Mouse (Mus musculus): ENCODE measurements around the gene Eya2. TPM values are rescaled to one million over a fixed set of nuclear protein-coding genes. Genes with fewer than 3 reads are reported as not detected.

Gene Eya2
- total RNA-seq, 2 experiments from 2014 or later, result 1.3 to 1.9 TPM

GRCm38 (mm10) chr2:165717182-165718176 lies 122.6 kb downstream of the Eya2 start:
- DNase-seq, result peak in 1 of 2 experiments; percentile 24

- DNase-seq, result peak; percentile 25 to 57
Observed at GRCm38 (mm10) chr2:165719382-165719781, 124.5 kb downstream of the Eya2 start.

- DNase-seq, result no peak
Observed at GRCm38 (mm10) chr2:165721941-165722340, 127.1 kb downstream of the Eya2 start.

- no peak for DNase-seq
Observed at GRCm38 (mm10) chr2:165732552-165733238, 137.9 kb downstream of the Eya2 start.

- peak; percentile 63 to 80 for DNase-seq
Observed at GRCm38 (mm10) chr2:165733701-165734100, 138.9 kb downstream of the Eya2 start.

- no peak for DNase-seq
Observed at GRCm38 (mm10) chr2:165736297-165736696, 141.5 kb downstream of the Eya2 start.

- DNase-seq, result no peak
Observed at GRCm38 (mm10) chr2:165740381-165740780, 145.5 kb downstream of the Eya2 start.

GRCm38 (mm10) chr2:165740982-165741381 lies 146.2 kb downstream of the Eya2 start:
- DNase-seq, result no peak

- DNase-seq, result no peak
Observed at GRCm38 (mm10) chr2:165741526-165742050, 146.8 kb downstream of the Eya2 start.

- DNase-seq, result no peak
Observed at GRCm38 (mm10) chr2:165742210-165742786, 147.5 kb downstream of the Eya2 start.

GRCm38 (mm10) chr2:165745306-165746098 lies 150.7 kb downstream of the Eya2 start:
- no peak for DNase-seq

- DNase-seq, result no peak
Observed at GRCm38 (mm10) chr2:165747975-165748374, 153.1 kb downstream of the Eya2 start.

- DNase-seq, result no peak
Observed at GRCm38 (mm10) chr2:165748426-165748825, 153.6 kb downstream of the Eya2 start.

- peak; percentile 19 to 25 for DNase-seq
Observed at GRCm38 (mm10) chr2:165751068-165751467, 156.2 kb downstream of the Eya2 start.

GRCm38 (mm10) chr2:165752704-165753103 lies 157.9 kb downstream of the Eya2 start:
- no peak for DNase-seq

GRCm38 (mm10) chr2:165757799-165758198 lies 163.0 kb downstream of the Eya2 start:
- no peak for DNase-seq

- DNase-seq, result no peak
Observed at GRCm38 (mm10) chr2:165758534-165758933, 163.7 kb downstream of the Eya2 start.

- no peak for DNase-seq
Observed at GRCm38 (mm10) chr2:165759421-165759985, 164.7 kb downstream of the Eya2 start.

- DNase-seq, result no peak
Observed at GRCm38 (mm10) chr2:165768805-165769358, 174.1 kb downstream of the Eya2 start.

GRCm38 (mm10) chr2:165769375-165769948 lies 174.6 kb downstream of the Eya2 start:
- DNase-seq, result no peak
